Mouse (Mus musculus) lung, postnatal 4 days (tissue): ENCODE results near the gene Sap30.
A peak's percentile ranks its signal among the peaks of the same experiment; 100 is the strongest.

Experiments used
- DNase-seq, 2 experiments: peaks; one replicate each; pipeline ENCODE4 v3.0.0; 2021

Sap30 gene

DNA sequence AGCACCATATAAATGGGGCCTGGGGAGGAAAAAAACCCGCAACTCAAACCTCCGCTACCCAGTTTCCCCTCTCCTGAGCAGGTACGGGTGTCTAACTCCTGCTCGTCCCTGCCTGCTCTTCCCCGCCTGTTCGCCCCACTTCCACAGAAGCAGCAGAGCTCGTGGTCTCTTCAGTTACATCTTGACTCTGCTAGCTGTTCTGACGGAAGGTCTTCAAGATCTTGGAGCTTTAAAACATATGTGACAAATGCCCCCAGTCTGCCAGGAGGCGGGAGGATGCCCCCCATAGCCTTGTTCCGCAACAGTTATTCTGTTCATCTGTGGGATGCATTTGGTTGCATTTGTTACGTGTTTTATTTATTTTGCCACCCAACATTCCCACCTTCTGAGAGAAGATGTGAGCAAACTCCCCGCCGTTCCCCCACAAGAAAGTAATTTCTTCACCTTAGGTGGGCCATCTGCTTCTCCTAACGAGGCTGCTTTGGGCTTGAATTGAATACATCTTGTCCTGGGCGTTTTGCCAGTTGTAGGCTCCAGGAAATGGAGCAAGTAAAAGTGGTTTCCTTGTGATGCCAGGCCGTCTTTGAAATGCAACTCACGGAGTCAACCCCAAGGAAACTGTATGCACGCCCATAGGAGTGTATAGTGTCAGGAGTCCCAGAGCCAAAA lies 51.8 kb downstream of the Sap30 start:
- DNase-seq, result peak; percentile 29 to 39

GRCm38 (mm10) chr8:57432802-57433201 lies 54.9 kb downstream of the Sap30 start:
- peak; percentile 34 to 41 for DNase-seq
